In genomic region chr7:74495451-74495850, GRCm38 (mm10) we compare ENCODE assay signal across 21 mouse cellular contexts. TPM values are rescaled to one million over a fixed set of nuclear protein-coding genes. Genes with fewer than 3 reads are reported as not detected.
A peak's percentile ranks its signal among the peaks of the same experiment; 100 is the strongest.
DNase-seq lines count a peak whose midpoint lies in the region; ATAC-seq and TF ChIP-seq lines count a peak whose summit lies in the region.
"Had no signal": no experiment of that assay in that cellular context is flagged by ENCODE, and none has a peak within 500 bp of the region (broad histone marks: within the 10 kb centered on the region; RNA-seq: fewer than 3 reads in every experiment).

No protein-coding gene starts in this region.

- no peak for TF ChIP-seq POLR2A in kidney, adult 2 months (IDR thresholded peaks at IDR 0.05; ENCODE audit: low read depth, low read length)
- TF ChIP-seq POLR2A in thymus, adult 2 months (IDR thresholded peaks at IDR 0.05; ENCODE audit: control insufficient read depth, extremely low read depth, insufficient read depth, low read length, poor library complexity) = no peak

- H3K4me3 ChIP-seq in kidney, adult 2 months (ENCODE audit: insufficient read depth, low read depth, low read length) = no peak overlapping the region
- H3K4me3 ChIP-seq in thymus, adult 2 months (ENCODE audit: control insufficient read depth, insufficient read depth, low read length) = no peak overlapping the region
- H3K4me3 ChIP-seq: hindbrain, embryonic 12.5 days; intestine, embryonic 15.5 days; kidney, embryonic 15.5 days; left cerebral cortex, adult 2 months had no signal

- H3K27ac ChIP-seq in kidney, adult 2 months (ENCODE audit: insufficient read depth, low read depth, low read length) = 0 out of 2 replicates have a peak overlapping the region, but pooled peaks have one; percentile 3
- H3K27ac ChIP-seq in thymus, adult 2 months (ENCODE audit: control insufficient read depth, insufficient read depth, low read length) = no peak overlapping the region
- H3K27ac ChIP-seq: hindbrain, embryonic 12.5 days; intestine, embryonic 15.5 days; kidney, embryonic 15.5 days; left cerebral cortex, adult 2 months had no signal

- H3K27me3 ChIP-seq in kidney, adult 2 months (replicated peaks; ENCODE audit: control insufficient read depth, insufficient read depth, low read length) = no peaks in the 10 kb centered on the region
- no peaks in the 10 kb centered on the region for H3K27me3 ChIP-seq in thymus, adult 2 months (ENCODE audit: control insufficient read depth, insufficient read depth, low read length)
- H3K27me3 ChIP-seq: intestine, embryonic 15.5 days; kidney, embryonic 15.5 days had no signal

- no peaks in the 10 kb centered on the region; the same call in 1 of the 2 replicates for H3K36me3 ChIP-seq in kidney, adult 2 months (ENCODE audit: control insufficient read depth, insufficient read depth, low read length)
- H3K36me3 ChIP-seq in thymus, adult 2 months (ENCODE audit: control insufficient read depth, insufficient read depth, low read length) = no peaks in the 10 kb centered on the region
- H3K36me3 ChIP-seq: hindbrain, embryonic 12.5 days; intestine, embryonic 15.5 days; kidney, embryonic 15.5 days had no signal

- 81% methylated on average over 2 of the region's 2 CpGs for WGBS in kidney, adult 2 months
- 7% methylated on average over 2 of the region's 2 CpGs for WGBS in thymus, adult 2 months

- no peak for DNase-seq in kidney, adult 2 months
- no peak for DNase-seq in kidney, adult 11 months
- DNase-seq in thymus, adult 2 months = peak; percentile 34
- DNase-seq in ovary, adult 18-20 months (ENCODE audit: low spot score) = no peak
- DNase-seq in urinary bladder, adult 2 months (ENCODE audit: low spot score) = no peak
- no peak for DNase-seq in B cell, adult 2 months
- DNase-seq in cerebellum, adult 9-11 months = no peak
- DNase-seq: adrenal gland, postnatal 14 days; cerebellum, adult 11 months; cerebellum, postnatal 36 days; gastrocnemius, postnatal 14 days; kidney, postnatal 4 days; layer of hippocampus, adult 9-11 months; left cerebral cortex, postnatal 4 days; liver; lung, postnatal 10 days had no signal

- peaks cover 25% of the 10 kb centered on the region for H3K4me1 ChIP-seq in kidney, adult 2 months (ENCODE audit: control insufficient read depth, insufficient read depth, low read length)
- H3K4me1 ChIP-seq in thymus, adult 2 months (replicated peaks; ENCODE audit: control insufficient read depth, insufficient read depth, low read length) = peaks cover 12% of the 10 kb centered on the region
- H3K4me1 ChIP-seq: hindbrain, embryonic 12.5 days had no signal

- peak; percentile 78 to 91 for ATAC-seq in hematopoietic stem cell, adult 5-6 weeks (replicated peaks in 1 of 2; ENCODE audit: insufficient read depth in 1 of 2, low FRiP score in 2 of 2, low TSS enrichment in 1 of 2, low read depth in 1 of 2, poor library complexity in 2 of 2, severe bottlenecking in 2 of 2)
- ATAC-seq: intestine, embryonic 15.5 days had no signal

- TF ChIP-seq CTCF in kidney, adult 2 months (conservative IDR thresholded peaks at IDR 0.05; ENCODE audit: insufficient read depth, insufficient read length, low read depth, low read length) = no peak
- TF ChIP-seq CTCF in thymus, adult 2 months (IDR thresholded peaks at IDR 0.05; ENCODE audit: borderline replicate concordance, control insufficient read depth, extremely low read depth, insufficient read depth, low read length, poor library complexity) = no peak

RNA-seq across cellular contexts. Expression of gene Slco3a1, which starts 59.1 kb away (rescaled TPM):
- polyA plus RNA-seq in kidney, adult 2 months (2012; rRNA removed) = 44.9 and 58.1 TPM in 2 replicates
- 40.3 and 44.9 TPM in 2 replicates for total RNA-seq in hematopoietic stem cell, adult 5-6 weeks (2017)
- polyA plus RNA-seq in thymus, adult 2 months (2012; rRNA removed) = 86.0 and 94.3 TPM in 2 replicates
- polyA plus RNA-seq in urinary bladder, adult 2 months (2012; rRNA removed) = 29.0 and 33.7 TPM in 2 replicates
